Mouse (Mus musculus) midbrain, embryonic 16.5 days (tissue): ENCODE measurements around the gene Gstp1. TPM values are rescaled to one million over a fixed set of nuclear protein-coding genes. Genes with fewer than 3 reads are reported as not detected.
A peak's percentile ranks its signal among the peaks of the same experiment; 100 is the strongest.

Experiments
- ATAC-seq: fragments of 200-750 bp; cut with Nextera tagmentation; 2 replicates; pipeline ENCODE4 v1.8.0; 2017; ENCODE audit warnings: moderate TSS enrichment
- H3K27ac ChIP-seq: fragments of 300-500 bp; sonication (generic); 2 replicates; pipeline ENCODE4 v1.5.1; 2014; ENCODE audit warnings: mild to moderate bottlenecking, low read length, mixed read lengths
- H3K27me3 ChIP-seq: fragments of 300-500 bp; sonication (generic); 2 replicates; pipeline ENCODE4 v1.6.1; 2014; ENCODE audit warnings: low read depth, low read length, mixed read lengths; ENCODE audit not compliant: control insufficient read depth, insufficient read depth
- H3K36me3 ChIP-seq: fragments of 300-500 bp; sonication (generic); 2 replicates; pipeline ENCODE4 v1.6.1; 2014; ENCODE audit warnings: mild to moderate bottlenecking, low read length, moderate library complexity, mixed read lengths; ENCODE audit not compliant: control insufficient read depth, insufficient read depth
- H3K4me1 ChIP-seq: fragments of 300-500 bp; sonication (generic); 2 replicates; pipeline ENCODE4 v1.6.1; 2014; ENCODE audit warnings: mild to moderate bottlenecking, low read length, mixed read lengths; ENCODE audit not compliant: control insufficient read depth, insufficient read depth
- H3K4me2 ChIP-seq: fragments of 300-500 bp; sonication (generic); 2 replicates; pipeline ENCODE4 v1.6.1; 2014; ENCODE audit warnings: mild to moderate bottlenecking, low read length, mixed read lengths
- H3K4me3 ChIP-seq: fragments of 300-500 bp; sonication (generic); 2 replicates; pipeline ENCODE4 v1.5.1; 2014; ENCODE audit warnings: low read depth, mild to moderate bottlenecking, low read length, moderate library complexity, mixed read lengths
- H3K9ac ChIP-seq: fragments of 300-500 bp; sonication (generic); 2 replicates; pipeline ENCODE4 v1.6.1; 2014; ENCODE audit warnings: low read depth, low read length, mixed read lengths
- H3K9me3 ChIP-seq: fragments of 300-500 bp; sonication (generic); replicated peaks from 2 replicates; pipeline ENCODE4 v1.6.1; 2014; ENCODE audit warnings: mild to moderate bottlenecking, low read length, mixed read lengths; ENCODE audit not compliant: control insufficient read depth, poor library complexity, severe bottlenecking
- WGBS: fragments of 180-500 bp; shearing (Covaris S2); extraction: QIAGEN DNeasy Blood & Tissue Kit; methylation state at CpG from one replicate; pipeline ENCODE4 v1.1.7; 2014; 5-methylcytosine and 5-hydroxymethylcytosine counted together
- polyA plus RNA-seq: library from polyadenylated mRNA; unstranded; fragments of >200 nt; fragmentation: Nextera tagmentation; extraction: Ambion mirVana; gene quantifications from 2 replicates; pipeline ENCODE4 v1.2.1, GENCODE M21; 2015

Gene Gstp1
- 534 and 577 TPM in 2 replicates for polyA plus RNA-seq

- WGBS: under 1% methylated on average over 26 of the region's 26 CpGs
- Histone ChIP-seq H3K27ac (peak within 1 kb of the TSS; percentile 70), H3K36me3 (no peaks in the 10 kb centered on the region), H3K27me3 (no peaks in the 10 kb centered on the region), H3K4me2 (peak within 1 kb of the TSS; percentile 82), H3K9me3 (no peaks in the 10 kb centered on the region), H3K4me3 (peak within 1 kb of the TSS; percentile 73), H3K9ac (peak within 1 kb of the TSS; percentile 83), H3K4me1 (peaks cover 14% of the 10 kb centered on the region)
- ATAC-seq: peak; percentile 92
Observed at GRCm38 (mm10) chr19:4037788-4038232, at the start of gene Gstp1. Gene Gstp1 (minus strand): TSS chr19:4037985.

- ATAC-seq: no peak
- Histone ChIP-seq H3K9ac (no peak overlapping the region), H3K4me3 (no peak overlapping the region), H3K4me1 (no peaks in the 10 kb centered on the region), H3K27me3 (no peaks in the 10 kb centered on the region), H3K27ac (no peak overlapping the region), H3K9me3 (no peaks in the 10 kb centered on the region), H3K4me2 (no peak overlapping the region), H3K36me3 (no peaks in the 10 kb centered on the region)
- 90% methylated on average over 5 of the region's 5 CpGs for WGBS
Observed at GRCm38 (mm10) chr19:4087090-4087489, 49.3 kb upstream of the Gstp1 start.

- no peak overlapping the region for H3K9ac ChIP-seq
- H3K4me1 ChIP-seq: no peaks in the 10 kb centered on the region
- ATAC-seq: no peak
- no peak overlapping the region for H3K4me2 ChIP-seq
- H3K27ac ChIP-seq: no peak overlapping the region
- H3K9me3 ChIP-seq: no peaks in the 10 kb centered on the region
- 93% methylated on average over 15 of the region's 15 CpGs for WGBS
- H3K27me3 ChIP-seq: no peaks in the 10 kb centered on the region
- H3K4me3 ChIP-seq: no peak overlapping the region
- no peaks in the 10 kb centered on the region for H3K36me3 ChIP-seq
Observed at GRCm38 (mm10) chr19:4086156-4086555, 48.4 kb upstream of the Gstp1 start.

GRCm38 (mm10) chr19:4084984-4085383 is 47.2 kb upstream of the Gstp1 start:
- no peaks in the 10 kb centered on the region for H3K27me3 ChIP-seq
- no peaks in the 10 kb centered on the region for H3K4me1 ChIP-seq
- 92% methylated on average over 1 of the region's 1 CpGs for WGBS
- no peaks in the 10 kb centered on the region for H3K36me3 ChIP-seq
- no peak for ATAC-seq
- H3K4me3 ChIP-seq: no peak overlapping the region
- no peak overlapping the region for H3K27ac ChIP-seq
- H3K9ac ChIP-seq: no peak overlapping the region
- H3K9me3 ChIP-seq: no peaks in the 10 kb centered on the region
- H3K4me2 ChIP-seq: no peak overlapping the region

GRCm38 (mm10) chr19:4083826-4084225 is 46.0 kb upstream of the Gstp1 start:
- ATAC-seq: no peak
- Histone ChIP-seq H3K9me3 (no peaks in the 10 kb centered on the region), H3K27me3 (no peaks in the 10 kb centered on the region), H3K27ac (no peak overlapping the region), H3K9ac (no peak overlapping the region), H3K4me1 (no peaks in the 10 kb centered on the region), H3K36me3 (no peaks in the 10 kb centered on the region), H3K4me3 (no peak overlapping the region), H3K4me2 (no peak overlapping the region)
- 39% methylated on average over 8 of the region's 8 CpGs for WGBS

- ATAC-seq: no peak
- Histone ChIP-seq H3K27me3 (no peaks in the 10 kb centered on the region), H3K27ac (no peak overlapping the region), H3K4me1 (no peaks in the 10 kb centered on the region), H3K4me3 (no peak overlapping the region), H3K4me2 (no peak overlapping the region), H3K9ac (no peak overlapping the region), H3K9me3 (no peaks in the 10 kb centered on the region), H3K36me3 (no peaks in the 10 kb centered on the region)
- WGBS: 77% methylated on average over 7 of the region's 7 CpGs
Observed at GRCm38 (mm10) chr19:4083316-4083715, 45.5 kb upstream of the Gstp1 start.

- no peak for ATAC-seq
- Histone ChIP-seq H3K4me2 (no peak overlapping the region), H3K9ac (no peak overlapping the region), H3K27me3 (no peaks in the 10 kb centered on the region), H3K4me1 (no peaks in the 10 kb centered on the region), H3K27ac (no peak overlapping the region), H3K36me3 (no peaks in the 10 kb centered on the region), H3K9me3 (no peaks in the 10 kb centered on the region), H3K4me3 (no peak overlapping the region)
- 83% methylated on average over 11 of the region's 11 CpGs for WGBS
Observed at GRCm38 (mm10) chr19:4082219-4082965, 44.6 kb upstream of the Gstp1 start.

GRCm38 (mm10) chr19:4081394-4081793 is 43.6 kb upstream of the Gstp1 start, which contains the start of gene Cabp2:
Gene Cabp2 (plus strand): TSS chr19:4081578.
- no peaks in the 10 kb centered on the region for H3K36me3 ChIP-seq
- no peak within 1 kb of the TSS for H3K9ac ChIP-seq
- H3K4me2 ChIP-seq: no peak within 1 kb of the TSS
- no peak within 1 kb of the TSS for H3K4me3 ChIP-seq
- 57% methylated on average over 3 of the region's 3 CpGs for WGBS
- H3K27ac ChIP-seq: no peak within 1 kb of the TSS
- H3K4me1 ChIP-seq: no peaks in the 10 kb centered on the region
- no peaks in the 10 kb centered on the region for H3K27me3 ChIP-seq
- H3K9me3 ChIP-seq: no peaks in the 10 kb centered on the region
- no peak for ATAC-seq

GRCm38 (mm10) chr19:4080511-4081009 is 42.8 kb upstream of the Gstp1 start:
- no peak for ATAC-seq
- no peak overlapping the region for H3K27ac ChIP-seq
- no peaks in the 10 kb centered on the region for H3K9me3 ChIP-seq
- no peak overlapping the region for H3K9ac ChIP-seq
- no peaks in the 10 kb centered on the region for H3K36me3 ChIP-seq
- no peaks in the 10 kb centered on the region for H3K27me3 ChIP-seq
- no peak overlapping the region for H3K4me3 ChIP-seq
- H3K4me1 ChIP-seq: no peaks in the 10 kb centered on the region
- no peak overlapping the region for H3K4me2 ChIP-seq
- 72% methylated on average over 8 of the region's 8 CpGs for WGBS
